Mouse (Mus musculus) gastrocnemius, postnatal 4 days (tissue): Measurements from ENCODE around the gene Ece1. TPM values are rescaled to one million over a fixed set of nuclear protein-coding genes. Genes with fewer than 3 reads are reported as not detected.

Source experiments
- DNase-seq, 2 experiments: peaks; one replicate each; pipeline ENCODE4 v3.0.0; 2021 to 2022; ENCODE audit warnings: low spot score in 2 of 2, mixed read lengths in 2 of 2
- total RNA-seq, 2 experiments: library from RNA; stranded (reverse); gene quantifications; 2 replicates each; pipeline ENCODE4 v1.2.3; 2021

Gene Ece1
- total RNA-seq, 2 experiments from 2014 or later, result 64.1 to 73.4 TPM

DNA sequence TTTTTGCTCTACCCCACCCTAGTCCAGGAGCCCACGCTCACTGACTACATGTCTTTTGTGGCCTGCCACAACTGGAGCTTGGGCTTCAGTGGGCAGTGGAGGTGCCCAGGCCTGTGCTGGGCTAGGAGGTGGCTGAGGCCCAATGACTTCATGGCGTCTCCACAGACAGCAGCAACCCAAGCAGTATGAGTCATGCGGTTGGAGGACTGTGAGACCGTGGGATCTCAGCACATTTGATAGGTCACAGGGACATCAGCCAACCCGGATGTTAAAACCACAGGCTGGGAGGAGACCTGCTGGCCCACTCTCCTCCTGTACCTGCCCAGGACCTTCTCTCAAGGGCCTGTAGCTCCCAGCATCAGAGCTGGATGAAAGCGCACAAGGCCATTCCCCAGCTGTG is 8.2 kb upstream of the Ece1 start:
- DNase-seq, result no peak

DNA sequence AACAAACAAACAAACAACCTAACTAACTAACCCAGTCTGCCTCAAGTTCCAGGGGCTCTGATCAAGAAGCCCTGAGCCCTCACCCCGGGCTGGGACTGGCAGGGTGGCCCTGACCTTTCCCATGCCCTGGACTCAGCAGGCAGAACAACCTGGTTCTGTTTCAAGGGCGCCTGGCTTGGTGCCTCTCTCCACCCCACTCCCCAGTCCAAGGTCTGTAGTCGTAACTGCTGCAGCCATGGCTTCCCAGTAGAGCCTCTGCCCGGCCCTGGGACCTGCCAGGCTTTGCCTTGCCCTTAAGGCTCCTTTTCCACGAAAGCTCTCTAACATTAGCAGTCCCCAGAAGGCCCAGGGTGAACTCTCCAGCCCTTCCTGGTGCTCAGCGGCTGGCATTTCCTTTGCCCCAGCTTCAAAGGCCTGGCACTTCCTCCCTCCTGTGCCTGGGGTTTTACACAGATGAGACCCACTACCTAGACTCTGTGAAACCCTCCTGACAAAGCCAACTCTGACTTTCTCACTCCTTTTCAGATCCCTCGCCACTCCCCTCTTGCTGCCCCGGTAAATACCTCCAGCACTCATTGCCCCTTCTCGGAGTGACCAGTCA is 6.2 kb upstream of the Ece1 start:
- no peak for DNase-seq

DNA sequence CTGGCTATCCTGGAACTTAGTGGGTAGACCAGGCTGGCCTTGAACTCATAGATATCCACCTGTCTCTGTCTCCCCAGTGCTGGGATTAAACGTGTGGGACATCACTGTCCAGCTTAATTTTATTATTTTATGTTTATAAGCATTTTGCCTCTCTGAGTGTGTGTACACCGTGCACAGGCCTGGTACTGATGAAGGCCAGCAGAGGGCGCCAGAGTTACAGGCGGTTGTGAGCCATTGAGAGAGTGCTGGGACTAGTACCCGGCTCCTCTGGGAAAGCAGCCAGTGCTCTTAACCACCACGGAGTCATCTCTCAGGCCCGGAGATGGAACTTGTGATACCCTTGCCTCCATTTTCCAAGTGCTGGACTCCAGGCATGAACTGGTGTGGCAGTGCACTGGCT is 4.9 kb upstream of the Ece1 start:
- no peak for DNase-seq

DNA sequence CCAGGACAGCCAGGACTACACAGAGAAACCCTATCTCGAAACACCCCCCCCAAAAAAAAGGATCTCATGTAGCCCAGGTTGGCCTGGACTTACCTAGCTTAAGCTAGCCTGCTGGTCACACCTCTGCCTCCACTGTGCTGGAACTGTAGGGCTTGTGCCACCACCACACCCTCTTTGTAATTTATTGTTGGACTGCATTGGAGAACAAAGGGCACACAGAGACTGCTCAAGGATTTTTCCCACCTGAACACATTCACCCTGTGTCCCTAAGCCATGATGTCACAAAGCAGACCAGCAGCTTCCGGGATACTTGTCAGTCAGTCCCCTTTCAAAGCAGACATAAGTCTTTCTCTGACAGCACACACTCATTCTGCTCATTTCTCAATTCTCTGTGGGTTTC is 3.7 kb upstream of the Ece1 start:
- no peak for DNase-seq

DNA sequence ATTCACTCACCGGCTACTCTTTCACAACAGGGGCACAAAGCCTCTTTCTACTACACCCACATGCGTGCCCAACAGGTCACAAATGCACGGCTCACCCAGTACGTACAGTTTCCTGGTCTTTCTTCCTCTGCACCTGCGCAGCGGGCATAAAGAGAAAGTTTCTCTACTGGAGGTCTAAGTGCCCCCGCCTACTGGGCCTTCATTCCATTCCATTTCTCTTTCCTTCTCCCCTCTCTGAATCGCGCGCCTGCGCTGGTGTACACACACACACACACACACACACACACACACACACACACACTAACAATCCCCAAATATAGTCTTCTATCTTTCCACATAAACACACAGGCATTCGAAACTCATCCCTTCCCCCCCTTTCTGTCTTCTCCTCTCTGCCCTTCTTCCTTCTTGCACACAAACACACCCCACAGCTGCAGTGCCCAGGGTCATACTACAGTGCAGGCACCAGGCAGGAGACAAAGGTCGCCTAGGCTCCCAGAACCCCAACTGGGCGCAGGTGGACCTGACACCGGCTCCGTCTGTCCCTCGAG is 501 bp upstream of the Ece1 start:
- no peak for DNase-seq

DNA sequence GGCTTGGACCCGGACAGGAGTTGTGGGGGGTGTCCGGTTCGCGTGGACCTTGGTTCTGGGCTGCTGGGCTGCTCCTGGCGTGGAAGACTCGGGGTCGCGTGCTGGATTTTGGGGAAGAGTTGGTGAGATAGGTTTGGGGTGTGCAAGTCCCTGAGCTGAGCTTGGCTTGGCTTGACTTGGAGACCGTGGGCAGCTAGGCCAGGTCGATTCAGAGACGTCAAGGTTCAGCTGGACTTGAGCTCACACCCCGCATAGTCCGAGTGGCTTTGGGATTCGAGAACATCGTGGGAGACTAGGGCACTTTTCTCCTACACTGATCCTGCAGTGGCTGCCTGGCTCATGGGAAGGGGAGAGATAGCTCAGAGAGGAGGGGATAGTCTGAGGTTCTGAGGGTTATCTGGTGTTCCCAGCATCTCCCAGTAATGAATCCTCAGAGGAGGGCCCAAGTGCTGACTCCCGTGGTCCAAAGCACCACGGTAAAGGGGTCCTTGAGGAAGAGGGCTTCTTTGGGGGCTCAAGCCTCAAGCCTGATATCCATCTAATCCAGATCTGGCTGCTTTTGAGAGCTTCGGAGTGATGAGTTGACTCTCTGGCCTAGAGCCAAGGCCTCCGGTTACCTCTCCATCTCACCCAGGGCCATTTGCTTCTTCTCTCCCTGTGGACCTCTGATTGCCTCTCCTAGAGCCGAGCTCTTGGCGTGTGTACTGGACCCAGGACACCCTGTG is 641 bp downstream of the Ece1 start:
- DNase-seq, result no peak

DNA sequence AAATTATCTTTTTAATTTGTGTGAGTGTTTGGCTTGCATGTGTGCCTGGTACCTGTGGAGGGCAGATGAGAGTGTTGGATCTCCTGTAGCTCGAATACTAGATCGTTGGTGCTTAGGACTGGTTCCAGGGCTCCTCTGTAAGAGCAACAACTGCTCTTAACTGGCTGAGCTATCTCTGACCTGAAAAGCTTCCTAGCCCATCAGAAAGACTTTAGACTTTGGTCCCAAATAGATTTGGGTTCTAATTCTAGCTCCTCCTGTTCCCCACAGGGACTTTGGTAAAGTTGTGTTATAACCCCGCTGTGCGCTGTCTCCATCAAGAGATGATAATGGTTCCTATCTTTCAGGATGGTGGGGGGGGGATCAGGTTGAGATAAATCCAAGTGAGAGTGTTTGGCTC is 2.0 kb downstream of the Ece1 start:
- DNase-seq, result no peak

DNA sequence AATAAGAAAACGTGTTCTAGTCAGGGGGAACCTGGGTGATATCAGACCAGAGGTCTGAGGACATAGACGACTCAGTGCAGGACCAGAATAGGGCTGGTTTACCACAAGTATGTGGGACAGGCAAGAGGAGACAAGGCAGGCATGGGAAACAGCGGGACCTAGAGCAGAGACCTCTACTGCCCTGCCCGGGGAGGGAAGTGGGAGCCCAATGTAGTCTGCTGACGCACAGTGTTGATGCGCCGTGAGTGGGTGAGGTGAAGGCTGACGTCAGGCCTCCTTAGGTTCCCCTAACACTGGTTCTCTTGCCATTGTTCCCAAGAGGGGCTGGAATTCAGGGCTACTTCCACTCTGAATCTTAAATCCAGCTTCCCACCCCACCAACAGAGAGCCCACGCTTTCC is 2.7 kb downstream of the Ece1 start:
- no peak for DNase-seq

DNA sequence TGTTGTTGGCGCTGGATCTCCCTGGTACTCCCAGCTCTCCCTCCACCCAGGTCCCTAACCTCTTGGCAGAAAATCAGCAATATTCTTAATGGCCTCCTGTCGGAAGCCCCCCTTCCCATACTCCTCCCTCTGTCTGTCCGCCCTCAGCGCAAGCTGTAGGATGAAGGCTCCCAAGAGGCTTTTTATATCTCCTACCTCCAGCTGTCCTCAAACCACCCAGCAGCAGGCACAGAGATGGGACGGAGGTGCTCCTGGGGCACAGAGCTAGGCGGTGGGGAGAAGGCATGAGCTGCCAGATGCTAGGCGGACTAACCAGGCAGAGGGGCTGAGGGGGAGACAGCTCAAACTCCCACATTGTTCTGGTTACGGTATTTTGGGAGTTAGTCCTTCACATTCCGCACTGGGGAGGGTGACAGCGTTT is 3.2 kb downstream of the Ece1 start:
- DNase-seq, result no peak

DNA sequence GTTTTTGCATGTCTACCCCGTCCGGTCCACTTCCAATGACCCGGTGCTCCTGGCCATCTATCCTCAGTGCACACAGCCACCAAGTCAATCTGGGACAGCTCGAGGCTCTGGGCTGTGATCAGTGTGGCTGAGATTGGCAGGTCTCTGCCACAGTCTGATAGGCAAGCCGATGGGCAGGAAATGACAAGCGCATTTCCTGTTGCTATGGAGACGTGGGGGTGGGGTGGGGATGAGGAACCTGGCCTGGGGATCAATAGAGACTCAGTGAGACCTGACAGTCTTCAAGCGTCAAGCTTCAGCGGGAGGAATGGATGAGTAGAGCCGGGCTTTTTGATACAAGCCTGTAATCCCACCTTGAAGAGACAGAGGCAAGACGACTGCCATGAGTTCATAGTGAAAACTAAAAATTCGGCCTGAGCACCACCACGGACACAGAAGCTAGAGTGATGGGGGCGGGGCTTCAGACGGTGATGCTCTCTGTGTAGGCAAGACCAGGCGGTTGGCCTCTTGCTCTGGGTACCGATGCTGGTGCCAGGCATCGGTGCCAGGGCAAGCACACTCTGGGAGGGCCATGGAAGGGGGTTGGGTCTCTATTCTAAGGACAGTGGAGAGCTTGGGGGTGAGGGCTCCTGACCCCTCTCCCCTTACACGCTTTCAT is 4.3 kb downstream of the Ece1 start:
- no peak for DNase-seq

DNA sequence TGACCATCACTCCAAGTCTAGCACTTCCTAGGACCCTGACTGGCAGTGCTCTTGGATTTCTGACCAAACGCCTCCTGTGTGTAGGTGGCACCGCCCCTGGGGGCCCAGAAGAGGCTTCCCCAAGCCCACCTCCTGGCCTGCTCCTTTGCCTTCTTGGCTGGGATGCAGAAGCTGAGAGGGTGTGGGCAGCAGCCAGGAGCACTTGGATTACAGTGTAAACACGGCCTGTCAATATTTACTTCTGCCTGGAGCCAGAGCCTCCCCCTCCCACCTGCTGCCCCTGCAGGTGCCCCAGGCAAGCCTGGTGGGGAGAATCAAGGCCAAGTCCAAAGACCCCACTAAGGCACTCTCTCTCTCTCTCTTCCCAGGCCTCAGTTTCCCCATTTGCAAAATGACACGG is 5.2 kb downstream of the Ece1 start:
- DNase-seq, result no peak

DNA sequence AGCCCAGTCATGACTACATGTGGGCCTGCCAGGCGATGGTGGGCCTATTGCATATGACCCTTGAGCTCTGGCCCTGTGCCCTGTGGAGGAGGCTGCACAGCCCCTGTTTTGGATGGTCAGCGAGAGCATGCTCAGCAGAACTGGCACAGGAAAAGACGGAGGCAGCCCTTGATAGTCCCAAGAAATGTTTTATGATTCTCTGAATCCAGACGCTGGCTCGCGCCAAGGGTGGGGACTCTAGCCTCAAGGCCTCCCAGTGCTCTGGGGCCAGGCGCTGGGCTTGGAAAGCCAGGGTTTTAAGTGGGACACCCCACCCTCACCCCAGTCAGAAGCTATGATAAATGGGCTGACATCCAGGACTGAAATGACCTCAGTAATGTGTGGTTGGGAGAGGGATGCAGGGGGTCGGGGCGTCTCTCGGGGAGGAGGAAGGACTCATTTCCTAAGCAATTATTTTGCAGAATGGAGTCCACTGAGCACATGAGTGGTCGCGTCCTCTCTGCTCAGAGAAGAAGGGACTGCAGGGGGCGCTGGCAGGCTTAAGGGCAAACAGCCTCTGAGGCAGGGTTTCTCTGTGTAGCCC is 5.7 kb downstream of the Ece1 start:
- DNase-seq, result peak in 1 of 2 experiments; percentile 70

DNA sequence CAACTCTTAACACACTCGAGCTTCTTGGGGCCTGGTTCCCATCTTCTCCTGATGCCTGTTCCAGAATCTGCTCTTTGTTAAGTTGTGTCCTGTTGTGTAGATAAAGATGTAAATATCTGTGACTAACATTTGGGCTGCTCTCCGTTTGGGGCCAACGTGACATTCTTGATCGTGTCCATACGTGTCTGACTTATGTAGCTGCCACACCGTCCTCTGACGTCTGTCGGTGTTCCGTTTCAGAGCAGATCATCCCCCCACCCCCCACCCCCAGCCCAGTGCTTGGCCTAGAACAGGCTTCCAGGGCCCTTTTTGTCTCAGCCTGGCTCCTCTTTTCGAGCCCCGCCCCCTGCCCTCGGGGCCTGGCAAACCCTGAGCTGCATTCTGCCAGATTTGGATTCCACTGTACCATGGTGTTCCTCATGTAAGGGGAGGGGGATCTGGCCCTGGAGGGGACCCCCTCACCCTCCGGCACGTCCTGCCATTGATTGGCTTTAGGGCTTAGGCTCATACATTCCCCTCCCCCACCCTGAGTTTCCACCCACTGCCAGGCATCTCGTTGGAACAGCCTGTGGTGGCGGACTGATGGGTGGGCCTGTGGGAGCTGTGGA is 7.7 kb downstream of the Ece1 start:
- no peak for DNase-seq

DNA sequence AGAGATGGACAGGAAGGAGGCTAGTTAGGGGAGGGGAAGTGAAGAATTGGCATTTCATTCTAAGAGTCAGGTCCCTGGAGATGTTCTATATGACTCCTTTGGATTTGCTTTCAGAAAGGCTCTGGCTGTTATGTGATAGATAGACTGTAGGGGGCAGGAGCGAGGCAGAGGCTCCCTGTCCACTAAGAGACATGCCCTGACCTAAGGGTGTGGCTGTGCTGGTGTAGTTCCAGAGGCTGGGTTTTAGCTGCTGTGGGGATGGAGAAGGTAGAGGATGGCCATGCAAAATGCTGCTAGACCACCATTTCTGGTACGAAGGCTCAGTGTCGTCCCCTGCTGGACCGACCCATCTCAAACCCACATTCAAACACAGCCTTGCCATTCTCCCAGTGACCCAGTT is 8.9 kb downstream of the Ece1 start:
- no peak for DNase-seq

DNA sequence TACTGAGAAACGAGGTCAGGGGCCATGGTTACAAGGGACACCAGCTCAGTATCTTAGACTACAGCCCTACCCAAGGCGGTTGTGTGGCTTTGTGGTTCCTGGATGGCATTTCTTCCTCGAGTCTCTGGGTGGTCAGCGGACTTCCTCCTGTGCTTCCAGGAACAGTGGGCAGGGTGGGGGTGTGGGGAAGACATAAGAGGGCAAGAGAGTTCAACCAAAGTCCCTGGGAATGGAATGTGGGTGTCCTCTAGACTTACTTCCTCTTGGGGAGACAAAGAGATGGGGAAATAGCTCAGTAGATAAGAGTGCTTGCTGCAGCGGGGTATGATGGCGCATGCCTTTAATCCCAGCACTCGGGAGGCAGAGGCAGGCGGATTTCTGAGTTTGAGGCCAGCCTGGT is 9.4 kb downstream of the Ece1 start:
- DNase-seq, result no peak

DNA sequence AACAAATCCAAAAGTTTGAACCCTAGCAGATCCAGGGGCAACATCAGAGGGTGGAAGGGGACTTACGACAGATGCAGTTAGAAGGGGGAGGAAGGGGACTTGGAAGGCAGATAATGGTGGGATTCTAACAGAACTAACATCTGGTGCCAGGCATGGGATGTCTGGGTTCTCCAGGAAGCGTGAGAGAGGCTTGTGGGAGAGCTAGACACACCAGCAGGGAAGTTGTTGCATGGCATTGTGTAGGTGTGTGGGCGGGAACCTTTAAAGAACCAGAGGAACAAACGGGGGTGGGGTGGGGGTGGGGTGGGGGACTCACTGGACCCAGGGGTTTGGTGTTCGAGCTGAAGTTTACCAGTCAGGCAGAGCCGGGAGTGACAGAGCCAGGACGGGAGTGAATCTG is 12.3 kb downstream of the Ece1 start:
- DNase-seq, result no peak

DNA sequence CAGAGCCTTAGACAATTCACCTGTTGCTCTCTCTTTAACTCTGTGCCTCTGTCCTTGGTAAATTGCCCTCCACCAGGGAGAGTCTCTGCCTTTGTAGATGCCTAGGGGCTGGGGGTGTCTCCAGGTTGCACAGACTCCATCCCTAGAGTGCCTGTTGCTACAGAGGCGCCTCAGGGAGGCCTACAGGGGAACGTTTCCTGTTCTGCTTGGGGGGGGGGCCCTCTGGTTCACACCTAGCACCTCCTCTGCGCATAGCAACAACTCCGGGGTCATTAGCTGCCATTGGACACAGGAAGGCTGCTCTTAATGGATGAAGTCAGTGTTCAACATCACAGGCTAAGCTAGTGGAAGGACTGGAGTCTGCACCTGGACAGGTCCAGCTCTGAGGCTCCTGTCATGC is 12.8 kb downstream of the Ece1 start:
- no peak for DNase-seq

DNA sequence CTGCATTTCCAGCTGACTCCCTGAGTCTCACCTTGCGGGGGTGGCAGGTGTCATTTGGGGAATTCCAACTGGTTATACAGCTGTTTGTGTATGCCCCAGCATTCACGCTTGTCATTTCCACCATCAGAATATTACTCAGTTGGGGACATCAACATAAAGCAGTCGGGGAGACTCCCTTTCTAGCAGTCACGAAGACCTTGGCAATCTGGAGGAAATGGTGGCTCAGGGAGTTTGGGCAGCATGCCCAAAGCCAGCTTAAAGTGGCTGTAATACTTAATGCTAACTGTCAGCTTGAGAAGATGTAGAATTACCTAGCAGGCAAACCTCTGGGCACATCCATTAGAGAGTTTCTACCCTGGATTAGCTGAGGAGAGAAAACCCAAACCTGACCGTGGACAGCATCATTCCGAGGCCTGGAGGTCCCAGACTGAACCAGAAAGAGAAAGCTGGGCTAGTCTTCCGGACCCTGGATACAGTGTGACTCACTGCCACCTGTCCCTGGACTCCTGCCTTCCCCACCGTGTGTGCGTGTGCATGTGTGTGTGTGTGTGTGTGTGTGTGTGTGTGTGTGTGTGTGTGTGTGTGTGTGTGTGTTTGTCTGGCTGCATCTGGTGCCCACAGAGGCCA is 13.5 kb downstream of the Ece1 start:
- DNase-seq, result no peak

DNA sequence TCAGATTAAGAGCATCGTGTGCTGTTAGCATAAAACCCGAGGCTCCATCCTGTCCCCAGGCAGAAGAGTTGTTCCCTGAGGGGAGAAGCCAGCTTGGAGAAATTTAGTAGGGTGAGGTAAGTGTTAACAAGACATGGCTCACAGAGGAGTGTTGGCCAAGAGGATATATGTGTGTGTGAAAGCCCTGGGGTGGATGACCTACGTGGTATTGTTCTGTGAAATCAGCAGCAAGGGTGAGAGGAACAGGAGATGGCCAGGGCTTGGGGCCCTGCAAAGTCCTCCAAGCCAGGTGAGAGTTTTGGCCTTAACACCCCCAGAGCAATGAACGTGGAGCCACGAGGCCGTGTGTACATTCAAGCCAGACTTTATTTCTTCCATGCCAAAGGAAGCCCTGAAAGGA is 14.8 kb downstream of the Ece1 start:
- no peak for DNase-seq

DNA sequence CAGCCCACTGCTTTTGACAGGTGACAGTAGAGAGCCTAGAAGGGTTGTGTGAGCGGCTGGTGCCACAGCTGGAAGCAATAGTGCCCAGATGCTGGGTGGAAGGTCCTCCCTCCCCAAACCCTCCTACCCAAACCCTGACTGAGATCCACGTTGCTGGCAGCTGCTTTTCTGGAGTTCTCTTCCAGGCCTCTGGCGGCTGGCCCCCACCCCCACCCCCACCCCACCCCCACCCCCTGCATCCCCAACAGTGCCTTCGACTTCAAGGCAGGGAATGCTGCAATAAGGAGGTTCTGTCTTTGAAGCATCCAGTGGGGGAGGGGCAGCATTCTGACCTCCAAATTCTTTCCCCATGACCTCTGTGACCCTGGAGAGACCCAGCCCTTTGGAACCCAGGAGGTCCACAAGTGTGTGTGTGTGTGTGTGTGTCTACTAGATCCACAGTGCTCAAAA is 15.4 kb downstream of the Ece1 start:
- DNase-seq, result no peak
